ENCODE assay signal across 18 mouse cellular contexts in genomic region chr2:66158140-66158915, GRCm38 (mm10). TPM values are rescaled to one million over a fixed set of nuclear protein-coding genes. Genes with fewer than 3 reads are reported as not detected.
DNase-seq lines count a peak whose midpoint lies in the region; ATAC-seq and TF ChIP-seq lines count a peak whose summit lies in the region.
"Had no signal": no experiment of that assay in that cellular context is flagged by ENCODE, and none has a peak within 500 bp of the region (broad histone marks: within the 10 kb centered on the region; RNA-seq: fewer than 3 reads in every experiment).

No protein-coding gene starts in this region.

- no peaks in the 10 kb centered on the region for H3K27me3 ChIP-seq in forebrain, embryonic 15.5 days
- no peaks in the 10 kb centered on the region for H3K27me3 ChIP-seq in forebrain, embryonic 12.5 days
- no peaks in the 10 kb centered on the region for H3K27me3 ChIP-seq in lung, embryonic 14.5 days (ENCODE audit: insufficient read depth, low read length)
- H3K27me3 ChIP-seq in lung, postnatal 0 days (replicated peaks; ENCODE audit: insufficient read depth, low read length) = no peaks in the 10 kb centered on the region
- H3K27me3 ChIP-seq in cerebellum, adult 2 months (ENCODE audit: control insufficient read depth, insufficient read depth, low read length) = no peaks in the 10 kb centered on the region
- H3K27me3 ChIP-seq: embryonic facial prominence, embryonic 13.5 days; limb, embryonic 15.5 days; neural tube, embryonic 15.5 days had no signal

- H3K27ac ChIP-seq in forebrain, embryonic 15.5 days (replicated peaks) = peak overlapping the region; percentile 32
- no peak overlapping the region for H3K27ac ChIP-seq in forebrain, embryonic 12.5 days
- H3K27ac ChIP-seq in lung, embryonic 14.5 days (ENCODE audit: low read depth) = no peak overlapping the region
- H3K27ac ChIP-seq in lung, postnatal 0 days (ENCODE audit: low read length) = no peak overlapping the region
- no peak overlapping the region for H3K27ac ChIP-seq in cerebellum, adult 2 months (ENCODE audit: insufficient read depth, low read length)
- H3K27ac ChIP-seq: embryonic facial prominence, embryonic 13.5 days; left cerebral cortex, adult 2 months; limb, embryonic 15.5 days; neural tube, embryonic 15.5 days had no signal

- no peaks in the 10 kb centered on the region for H3K36me3 ChIP-seq in forebrain, embryonic 15.5 days
- no peaks in the 10 kb centered on the region for H3K36me3 ChIP-seq in forebrain, embryonic 12.5 days (replicated peaks)
- H3K36me3 ChIP-seq in lung, embryonic 14.5 days (ENCODE audit: insufficient read depth) = no peaks in the 10 kb centered on the region
- no peaks in the 10 kb centered on the region for H3K36me3 ChIP-seq in lung, postnatal 0 days (ENCODE audit: insufficient read depth, low read length)
- H3K36me3 ChIP-seq: embryonic facial prominence, embryonic 13.5 days; G1E; limb, embryonic 15.5 days; neural tube, embryonic 15.5 days had no signal

- peaks cover 22% of the 10 kb centered on the region for H3K4me1 ChIP-seq in forebrain, embryonic 15.5 days
- H3K4me1 ChIP-seq in forebrain, embryonic 12.5 days = peaks cover 6% of the 10 kb centered on the region; the same call in 1 of the 2 replicates
- H3K4me1 ChIP-seq in lung, embryonic 14.5 days (ENCODE audit: insufficient read depth) = no peaks in the 10 kb centered on the region
- no peaks in the 10 kb centered on the region for H3K4me1 ChIP-seq in lung, postnatal 0 days (ENCODE audit: insufficient read depth, low read depth, low read length)
- no peaks in the 10 kb centered on the region; the same call in 1 of the 2 replicates for H3K4me1 ChIP-seq in cerebellum, adult 2 months (ENCODE audit: control insufficient read depth, insufficient read depth, low read length)
- H3K4me1 ChIP-seq: limb, embryonic 15.5 days had no signal

- WGBS in forebrain, embryonic 15.5 days = 48% methylated on average over 7 of the region's 7 CpGs
- 77% methylated on average over 7 of the region's 7 CpGs for WGBS in forebrain, embryonic 12.5 days
- 40% methylated on average over 7 of the region's 7 CpGs for whole genome bisulfite sequencing in lung, embryonic 14.5 days
- WGBS in lung, postnatal 0 days = 38% methylated on average over 7 of the region's 7 CpGs
- 24% methylated on average over 7 of the region's 7 CpGs for WGBS in cerebellum, adult 2 months

- no peak overlapping the region for H3K4me3 ChIP-seq in forebrain, embryonic 15.5 days
- H3K4me3 ChIP-seq in forebrain, embryonic 12.5 days (replicated peaks) = no peak overlapping the region
- H3K4me3 ChIP-seq in lung, embryonic 14.5 days (ENCODE audit: low read depth, low read length) = no peak overlapping the region
- no peak overlapping the region for H3K4me3 ChIP-seq in lung, postnatal 0 days (ENCODE audit: low read depth, low read length)
- no peak overlapping the region for H3K4me3 ChIP-seq in cerebellum, adult 2 months (replicated peaks; ENCODE audit: insufficient read depth, low read depth, low read length)
- H3K4me3 ChIP-seq: embryonic facial prominence, embryonic 13.5 days; left cerebral cortex, adult 2 months; limb, embryonic 15.5 days; neural tube, embryonic 15.5 days had no signal

- DNase-seq in lung, embryonic 14.5 days = no peak
- no peak for DNase-seq in lung, postnatal 0 days (ENCODE audit: low spot score)
- peak; percentile 29 to 72 for DNase-seq in cerebellum, adult 2 months
- no peak for DNase-seq in kidney, adult 8-10 months
- no peak for DNase-seq in thymus, postnatal 4 days
- DNase-seq: B cell, adult 2 months; heart, postnatal 4 days; kidney, adult 11 months; thymus, adult 18-20 months had no signal

- no peak for TF ChIP-seq CTCF in lung, embryonic 14.5 days (IDR thresholded peaks at IDR 0.05; ENCODE audit: low read depth)
- TF ChIP-seq CTCF in lung, postnatal 0 days (IDR thresholded peaks at IDR 0.05) = no peak
- no peak for TF ChIP-seq CTCF in cerebellum, adult 2 months (IDR thresholded peaks at IDR 0.05; ENCODE audit: borderline replicate concordance, insufficient read depth, low read depth, low read length)

- H3K9me3 ChIP-seq in forebrain, embryonic 15.5 days = no peaks in the 10 kb centered on the region
- H3K9me3 ChIP-seq in forebrain, embryonic 12.5 days = no peaks in the 10 kb centered on the region
- no peaks in the 10 kb centered on the region for H3K9me3 ChIP-seq in lung, embryonic 14.5 days (ENCODE audit: low read depth, low read length)
- no peaks in the 10 kb centered on the region for H3K9me3 ChIP-seq in lung, postnatal 0 days (ENCODE audit: low read length)
- H3K9me3 ChIP-seq: embryonic facial prominence, embryonic 13.5 days; limb, embryonic 15.5 days; neural tube, embryonic 15.5 days had no signal

- no peak overlapping the region for H3K4me2 ChIP-seq in forebrain, embryonic 15.5 days (replicated peaks)
- no peak overlapping the region for H3K4me2 ChIP-seq in forebrain, embryonic 12.5 days
- H3K4me2 ChIP-seq in lung, embryonic 14.5 days = no peak overlapping the region
- no peak overlapping the region for H3K4me2 ChIP-seq in lung, postnatal 0 days (replicated peaks; ENCODE audit: low read depth, low read length)
- H3K4me2 ChIP-seq: embryonic facial prominence, embryonic 13.5 days; limb, embryonic 15.5 days; neural tube, embryonic 15.5 days had no signal

- no peak overlapping the region for H3K9ac ChIP-seq in forebrain, embryonic 15.5 days (replicated peaks)
- no peak overlapping the region for H3K9ac ChIP-seq in forebrain, embryonic 12.5 days
- no peak overlapping the region for H3K9ac ChIP-seq in lung, embryonic 14.5 days
- H3K9ac ChIP-seq in lung, postnatal 0 days (replicated peaks; ENCODE audit: low read depth) = no peak overlapping the region
- H3K9ac ChIP-seq: embryonic facial prominence, embryonic 13.5 days; limb, embryonic 15.5 days; neural tube, embryonic 15.5 days had no signal

- TF ChIP-seq POLR2A in cerebellum, adult 2 months (IDR thresholded peaks at IDR 0.05; ENCODE audit: borderline replicate concordance, insufficient read depth, low read length) = no peak

- ATAC-seq in forebrain, embryonic 15.5 days (replicated peaks) = peak; percentile 81
- no peak for ATAC-seq in forebrain, embryonic 12.5 days (ENCODE audit: low FRiP score)
- peak; percentile 52; the same call in 1 of the 2 replicates for ATAC-seq in lung, embryonic 14.5 days (ENCODE audit: insufficient read depth)
- ATAC-seq in lung, postnatal 0 days = no peak
- ATAC-seq in granulocyte monocyte progenitor cell, adult 5-6 weeks (replicated peaks; ENCODE audit: poor library complexity, severe bottlenecking) = peak; percentile 78
- ATAC-seq: midbrain, embryonic 16.5 days had no signal

- no peak for TF ChIP-seq EP300 in lung, postnatal 0 days (IDR thresholded peaks at IDR 0.05)

RNA-seq across cellular contexts. Expression of gene Galnt3, which starts 33.5 kb away (rescaled TPM):
- polyA plus RNA-seq in forebrain, embryonic 15.5 days (2015; fragmentation: Nextera tagmentation; extraction: Ambion mirVana) = 0.69 and 1.1 TPM in 2 replicates
- polyA plus RNA-seq in forebrain, embryonic 12.5 days (2016; fragmentation: Nextera tagmentation; extraction: Ambion mirVana) = 0.73 and 1.3 TPM in 2 replicates
- polyA plus RNA-seq in lung, embryonic 14.5 days (2014; fragmentation: Nextera tagmentation; extraction: Ambion mirVana) = 11.2 and 12.4 TPM in 2 replicates
- polyA plus RNA-seq in lung, postnatal 0 days (2015; fragmentation: Nextera tagmentation; extraction: Ambion mirVana) = 11.3 and 14.0 TPM in 2 replicates
- polyA plus RNA-seq in cerebellum, adult 2 months (2012; rRNA removed) = 0.33 and 0.41 TPM in 2 replicates
- total RNA-seq in granulocyte monocyte progenitor cell, adult 5-6 weeks (2014; fragmentation: Nextera tagmentation) = 12.9 and 13.0 TPM in 2 replicates
- total RNA-seq in granulocyte monocyte progenitor cell, adult 5-6 weeks (2017) = 7.0 and 9.1 TPM in 2 replicates
- total RNA-seq: G1E; heart, postnatal 4 days had no signal
- polyA plus RNA-seq: G1E had no signal

Comparison
In these comparisons a context has a peak if more than half of its experiments do, and no peak if none do; other contexts are left out.
1. ATAC-seq: peak in forebrain, embryonic 15.5 days (single experiment), lung, embryonic 14.5 days (single experiment) and granulocyte monocyte progenitor cell, adult 5-6 weeks (single experiment); none in forebrain, embryonic 12.5 days (single experiment) and lung, postnatal 0 days (single experiment).
2. DNase-seq: peak in cerebellum, adult 2 months (2 of 2); none in lung, embryonic 14.5 days (single experiment), lung, postnatal 0 days (single experiment), kidney, adult 8-10 months (0 of 2) and thymus, postnatal 4 days (single experiment).